Mouse (Mus musculus) liver (tissue): ENCODE measurements around the gene Adat1.

Experiments used
- DNase-seq: peaks from one replicate; pipeline ENCODE4 v3.0.0-alpha.2; 2020; ENCODE audit warnings: mixed read lengths

Gene Adat1

GRCm38 (mm10) chr8:111992013-111992702 lies at the start of gene Adat1:
Gene Adat1, minus strand, starts transcription at chr8:111992302.
- peak; percentile 89 for DNase-seq

GRCm38 (mm10) chr8:112037521-112037920 lies 45.4 kb upstream of the Adat1 start:
- no peak for DNase-seq

- DNase-seq = peak; percentile 43
Observed at GRCm38 (mm10) chr8:112034603-112035002, 42.5 kb upstream of the Adat1 start.

- no peak for DNase-seq
Observed at GRCm38 (mm10) chr8:112033071-112033470, 41.0 kb upstream of the Adat1 start.

- DNase-seq = no peak
Observed at GRCm38 (mm10) chr8:112030663-112031062, 38.6 kb upstream of the Adat1 start.

- DNase-seq = no peak
Observed at GRCm38 (mm10) chr8:112029455-112029854, 37.4 kb upstream of the Adat1 start.

- no peak for DNase-seq
Observed at GRCm38 (mm10) chr8:112014936-112015335, 22.8 kb upstream of the Adat1 start, which contains the start of gene Gm6793. Gene Gm6793, minus strand, starts transcription at chr8:112015036.

- DNase-seq = peak; percentile 73
Observed at GRCm38 (mm10) chr8:112011816-112012242, 19.7 kb upstream of the Adat1 start.

- peak; percentile 95 for DNase-seq
Observed at GRCm38 (mm10) chr8:112010997-112011815, 19.1 kb upstream of the Adat1 start, which contains the start of the genes Kars and Terf2ip. Gene Kars, minus strand, starts transcription at chr8:112011323. Gene Terf2ip, plus strand, starts transcription at chr8:112011398.

- DNase-seq = no peak
Observed at GRCm38 (mm10) chr8:112009558-112009957, 17.5 kb upstream of the Adat1 start.

- DNase-seq = no peak
Observed at GRCm38 (mm10) chr8:112007669-112008068, 15.6 kb upstream of the Adat1 start.

- no peak for DNase-seq
Observed at GRCm38 (mm10) chr8:112005601-112006000, 13.5 kb upstream of the Adat1 start.

- no peak for DNase-seq
Observed at GRCm38 (mm10) chr8:112004754-112005153, 12.7 kb upstream of the Adat1 start.

GRCm38 (mm10) chr8:111992703-111993039 lies 569 bp upstream of the Adat1 start:
- DNase-seq = no peak

- DNase-seq = no peak
Observed at GRCm38 (mm10) chr8:111991278-111991677, 824 bp downstream of the Adat1 start.

- peak; percentile 86 for DNase-seq
Observed at GRCm38 (mm10) chr8:111989911-111990310, 2.2 kb downstream of the Adat1 start.

- no peak for DNase-seq
Observed at GRCm38 (mm10) chr8:111984511-111984910, 7.6 kb downstream of the Adat1 start.

- no peak for DNase-seq
Observed at GRCm38 (mm10) chr8:111982116-111982515, 10.0 kb downstream of the Adat1 start.

GRCm38 (mm10) chr8:111978147-111978546 lies 14.0 kb downstream of the Adat1 start:
- DNase-seq = no peak

GRCm38 (mm10) chr8:111976326-111976725 lies 15.8 kb downstream of the Adat1 start:
- no peak for DNase-seq

- DNase-seq = no peak
Observed at GRCm38 (mm10) chr8:111975706-111976105, 16.4 kb downstream of the Adat1 start.

- DNase-seq = no peak
Observed at GRCm38 (mm10) chr8:111974138-111974537, 18.0 kb downstream of the Adat1 start.

GRCm38 (mm10) chr8:111968991-111969390 lies 23.1 kb downstream of the Adat1 start:
- DNase-seq = no peak

GRCm38 (mm10) chr8:111968541-111968940 lies 23.6 kb downstream of the Adat1 start:
- DNase-seq = no peak
